Mouse (Mus musculus): ENCODE results near the gene Llgl1.

GRCm38 (mm10) chr11:60726601-60727391 lies 27.3 kb downstream of the Llgl1 start, which contains the start of gene Flii:
- TF ChIP-seq CTCF (IDR thresholded peaks at IDR 0.05; ENCODE audit: borderline replicate concordance, insufficient read depth, low read depth, low read length), result peak; percentile 30; the same call in 1 of the 2 replicates
- peak; percentile 61 for TF ChIP-seq POLR2A (IDR thresholded peaks at IDR 0.05; ENCODE audit: borderline replicate concordance, insufficient read depth, low read length)

Measured in cerebellum, adult 2 months (tissue).